Mouse (Mus musculus): ENCODE measurements around the gene Cpsf3.

DNA sequence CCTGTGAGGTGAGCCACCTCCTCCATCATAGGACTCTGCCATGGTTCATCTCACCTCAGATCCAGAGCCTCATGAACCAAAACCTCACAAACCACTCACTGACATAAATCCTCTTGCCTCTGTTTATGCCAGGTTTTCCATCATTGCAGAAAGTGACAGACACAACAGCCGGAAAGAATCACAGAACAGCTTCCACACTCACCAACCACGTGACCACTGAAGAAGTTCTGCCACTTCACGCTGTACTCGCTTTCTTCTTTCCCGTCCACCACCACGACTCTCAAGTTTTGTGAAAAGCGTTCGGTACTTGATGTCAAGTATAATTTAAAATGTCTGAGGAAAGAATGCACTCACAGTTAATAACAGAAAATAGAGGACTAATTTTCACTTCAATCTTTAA lies 68.5 kb downstream of the Cpsf3 start:
- TF ChIP-seq EP300 (IDR thresholded peaks at IDR 0.05; ENCODE audit: low read depth) = no peak
- TF ChIP-seq CTCF (IDR thresholded peaks at IDR 0.05; ENCODE audit: low read depth) = no peak
